Mouse (Mus musculus) ES-Bruce4 (cell line): ENCODE results near the gene Kcnq1.

ENCODE experiments used
- CTCF ChIP-seq: IDR thresholded peaks from one replicate; pipeline ENCODE4 v1.8.1; 2011; ENCODE audit warnings: low read depth, low read length
- POLR2A ChIP-seq: IDR thresholded peaks from one replicate; pipeline ENCODE4 v1.8.1; 2011; ENCODE audit warnings: low read length; ENCODE audit not compliant: insufficient read depth

- TF ChIP-seq CTCF = no peak
- TF ChIP-seq POLR2A = no peak
These were observed 13.2 kb downstream of the Kcnq1 start for GRCm38 (mm10) chr7:143119407-143119806.
